Mouse (Mus musculus) heart, postnatal 36 days (tissue): ENCODE measurements around the gene Ppp2r3a. TPM values are rescaled to one million over a fixed set of nuclear protein-coding genes. Genes with fewer than 3 reads are reported as not detected.
A peak's percentile ranks its signal among the peaks of the same experiment; 100 is the strongest.

Source experiments
- DNase-seq, 2 experiments: peaks; one replicate each; pipeline ENCODE4 v3.0.0; 2021 to 2022
- intact Hi-C: fragments of 180-260 bp; cut with DNase I; formaldehyde crosslinking; loops from one replicate; pipeline ENCODE4 v1.15.1; 2025
- total RNA-seq, 2 experiments: library from RNA; stranded (reverse); gene quantifications; 2 replicates each; pipeline ENCODE4 v1.2.3; 2021

The Ppp2r3a gene
- total RNA-seq, 2 experiments from 2014 or later = 248 to 269 TPM

DNA sequence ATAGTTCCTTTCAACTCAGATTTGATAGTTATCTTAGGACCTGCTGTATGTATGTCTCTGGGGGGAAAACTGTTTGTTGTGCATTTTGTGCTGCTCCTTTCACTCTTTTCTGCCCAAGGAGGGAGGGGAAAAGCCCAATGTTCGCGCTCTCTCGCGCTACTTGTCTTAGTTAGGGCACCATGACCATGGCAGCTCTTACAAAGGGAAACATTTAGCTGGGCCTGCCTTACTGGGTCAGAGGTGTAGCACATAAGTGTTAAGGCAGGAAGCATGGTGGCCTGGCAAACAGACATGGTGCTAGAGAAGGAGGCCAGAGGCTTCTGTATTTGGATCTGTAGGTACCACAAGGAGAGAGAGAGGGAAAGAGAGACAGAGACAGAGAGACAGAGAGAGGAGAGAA, 173.0 kb downstream of the Ppp2r3a start:
- intact Hi-C loops = loop anchor here (5.0 to 10.0 kb wide), 3 partner anchors 174 to 626 kb away; partner anchors contain the start of genes Nck1 and Ppp2r3a
- no peak for DNase-seq

- intact Hi-C loops = loop anchor here (5.0 to 10.0 kb wide), 3 partner anchors 175 to 625 kb away; partner anchors contain the start of genes Nck1 and Ppp2r3a
- no peak for DNase-seq
Observed at GRCm38 (mm10) chr9:101077486-101077885, 174.1 kb downstream of the Ppp2r3a start.

GRCm38 (mm10) chr9:101076095-101076875, 175.3 kb downstream of the Ppp2r3a start:
- DNase-seq = peak; percentile 20 to 39
- intact Hi-C loops = loop anchor here (5.0 to 10.0 kb wide), 3 partner anchors 176 to 624 kb away; partner anchors contain the start of genes Nck1 and Ppp2r3a

DNA sequence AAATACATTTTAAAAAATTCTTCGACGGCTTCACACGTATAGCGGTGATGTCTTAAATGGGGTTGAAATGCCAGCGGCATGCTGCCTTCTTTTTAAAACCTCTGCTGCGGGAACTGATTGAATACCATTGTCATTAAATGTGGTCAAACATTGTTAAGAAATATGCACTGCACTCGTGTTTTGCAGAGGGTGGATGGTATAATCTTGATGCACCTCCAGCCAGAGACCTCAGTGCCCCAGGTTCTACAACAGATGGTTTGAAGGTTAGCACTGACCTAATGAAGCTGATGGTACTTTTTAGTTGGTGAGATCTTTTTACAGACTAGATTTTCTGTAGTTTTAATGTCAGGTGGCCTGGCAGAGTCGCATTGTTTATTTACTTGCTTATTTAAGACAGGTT, 175.9 kb downstream of the Ppp2r3a start:
- no peak for DNase-seq
- intact Hi-C loops = loop anchor here (2.0 to 10.0 kb wide), 5 partner anchors 29 to 623 kb away; partner anchors contain the start of genes Nck1 and Ppp2r3a

- intact Hi-C loops = loop anchor here (2.0 to 10.0 kb wide), 5 partner anchors 30 to 623 kb away; partner anchors contain the start of genes Nck1 and Ppp2r3a
- peak; percentile 25 to 46 for DNase-seq
Observed at GRCm38 (mm10) chr9:101075091-101075581, 176.5 kb downstream of the Ppp2r3a start.

GRCm38 (mm10) chr9:101074332-101075021, 177.1 kb downstream of the Ppp2r3a start:
- peak; percentile 84 to 89 for DNase-seq
- intact Hi-C loops = loop anchor here (2.0 to 10.0 kb wide), 6 partner anchors 30 to 622 kb away; partner anchors contain the start of genes Nck1 and Ppp2r3a

DNA sequence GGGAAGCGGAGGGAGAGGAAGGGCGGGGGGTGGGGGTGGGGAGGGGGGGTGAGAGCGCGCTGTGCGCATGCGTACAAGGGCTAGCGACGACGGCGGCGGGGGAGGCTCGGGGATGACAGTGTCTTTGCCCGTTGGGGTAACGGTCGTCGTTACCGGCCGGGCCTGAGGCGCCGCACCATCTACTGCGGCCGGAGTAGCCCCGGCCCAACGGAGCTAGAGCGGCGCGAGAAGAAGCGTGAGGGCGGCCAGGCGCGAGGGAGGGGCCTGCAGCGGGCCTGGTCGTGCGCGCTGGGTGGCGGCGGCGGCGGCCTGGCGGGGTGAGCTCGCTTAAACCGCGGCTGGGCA, 177.6 kb downstream of the Ppp2r3a start, which contains the start of gene Msl2:
Gene Msl2 (plus strand): TSS at position 115 of the 345 bp plus-strand sequence.
- intact Hi-C loops = loop anchor here (2.0 to 10.0 kb wide), 5 partner anchors 31 to 529 kb away; partner anchors contain the start of genes Nck1 and Pccb
- DNase-seq = no peak

GRCm38 (mm10) chr9:101073041-101073986, 178.3 kb downstream of the Ppp2r3a start:
- DNase-seq = peak; percentile 97 to 99
- intact Hi-C loops = loop anchor here (2.0 to 10.0 kb wide), 3 partner anchors 39 to 529 kb away; partner anchors contain the start of genes Nck1 and Pccb

GRCm38 (mm10) chr9:101072506-101072905, 179.1 kb downstream of the Ppp2r3a start:
- DNase-seq = no peak
- intact Hi-C loops = loop anchor here (2.0 to 10.0 kb wide), 3 partner anchors 38 to 528 kb away; partner anchors contain the start of genes Nck1 and Pccb

- intact Hi-C loops = loop anchor here (5.0 to 10.0 kb wide), 2 partner anchors 88 to 525 kb away; partner anchors contain the start of gene Nck1
- DNase-seq = no peak
Observed at GRCm38 (mm10) chr9:101069781-101070180, 181.8 kb downstream of the Ppp2r3a start.

DNA sequence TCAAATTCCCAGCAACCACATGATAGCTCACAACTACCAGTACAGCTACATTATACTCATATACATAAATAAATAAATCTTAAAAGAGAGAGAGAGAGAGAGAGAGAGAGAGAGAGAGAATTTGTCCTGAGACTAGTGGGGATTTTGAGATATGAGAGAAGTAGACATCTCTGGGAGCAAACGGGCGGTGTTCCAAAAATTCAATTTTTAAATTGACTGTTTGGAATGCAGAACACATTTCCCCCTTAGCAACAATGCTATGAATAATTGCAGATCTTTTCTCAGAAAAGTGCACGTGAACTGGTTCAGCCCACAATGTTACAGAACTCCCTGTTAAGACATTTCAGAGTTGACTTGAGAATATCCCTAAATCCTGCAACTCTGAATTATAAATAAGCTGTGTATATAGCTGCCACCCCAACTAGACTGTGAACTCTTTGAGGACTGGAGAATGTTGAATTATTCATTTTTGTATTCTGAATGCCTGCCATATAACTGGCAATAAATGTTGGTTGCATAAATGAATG, 186.5 kb downstream of the Ppp2r3a start:
- no peak for DNase-seq
- intact Hi-C loops = no loop called here

DNA sequence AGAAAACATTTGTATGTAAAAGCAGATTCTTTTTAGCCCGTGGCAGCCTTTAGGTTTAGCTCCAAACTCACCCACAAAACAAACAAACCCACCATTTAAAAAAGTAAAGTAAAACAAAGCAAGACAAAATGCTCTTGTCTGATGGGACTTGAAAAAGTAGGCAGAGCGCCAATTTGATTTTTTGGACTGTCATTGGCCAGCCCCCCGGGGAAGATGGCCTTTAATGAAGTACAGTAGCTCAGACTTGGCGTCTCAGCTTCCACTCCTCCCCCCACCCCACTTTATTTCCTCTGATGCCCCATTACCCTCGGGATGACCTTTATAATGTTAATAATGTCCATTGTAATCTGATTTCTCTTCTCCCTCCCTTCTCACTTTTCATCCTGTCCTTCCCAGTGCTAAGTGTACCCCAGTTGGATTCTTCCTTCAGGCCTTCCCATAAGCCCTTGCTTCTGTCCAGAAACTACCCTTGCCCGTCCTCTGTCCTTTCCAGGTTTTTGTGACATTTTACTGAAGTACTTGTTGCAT, 189.3 kb downstream of the Ppp2r3a start:
- no peak for DNase-seq
- intact Hi-C loops = no loop called here

DNA sequence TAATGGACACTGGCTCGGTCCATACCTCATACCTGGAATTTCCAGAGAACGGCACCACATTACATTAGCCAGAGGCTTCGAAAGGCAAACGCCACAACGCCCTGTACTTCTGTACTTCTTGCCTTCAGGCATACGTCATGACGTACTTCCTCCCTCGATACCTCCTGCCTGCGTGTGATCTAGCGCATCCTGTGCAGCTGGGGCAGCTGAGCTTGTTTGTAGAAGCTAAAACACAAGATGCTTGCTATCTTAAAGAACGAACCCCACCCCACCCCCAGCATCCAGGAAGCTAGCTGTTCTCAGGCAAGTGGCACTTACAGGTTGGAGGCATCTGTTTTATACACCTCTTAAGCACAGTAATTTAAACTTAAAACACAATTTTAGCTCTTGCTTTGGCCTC, 190.6 kb downstream of the Ppp2r3a start:
- DNase-seq = no peak
- intact Hi-C loops = no loop called here

GRCm38 (mm10) chr9:101057156-101057555, 194.4 kb downstream of the Ppp2r3a start:
- intact Hi-C loops = no loop called here
- DNase-seq = no peak

Other genes with a start within 250 kb of the Ppp2r3a start
- gene Pccb, start 216.9 kb downstream of the Ppp2r3a start, total RNA-seq = 100 to 1,000 TPM; 103 to 107 TPM
- gene Msl2, start 177.7 kb downstream of the Ppp2r3a start, total RNA-seq = 10 to 100 TPM; 32.1 to 38.5 TPM